Mouse (Mus musculus) MEL (cell line): ENCODE results near the gene Hoxb7. TPM values are rescaled to one million over a fixed set of nuclear protein-coding genes. Genes with fewer than 3 reads are reported as not detected.
A peak's percentile ranks its signal among the peaks of the same experiment; 100 is the strongest.

Experiments
- DNase-seq: peaks from one replicate; pipeline ENCODE4 v3.0.0; 2011; ENCODE audit warnings: low read depth, low spot score
- H3K27ac ChIP-seq: 2 replicates; pipeline ENCODE4 v1.5.1; 2012; ENCODE audit warnings: low read depth, mild to moderate bottlenecking, control low read depth, low read length, moderate library complexity; ENCODE audit not compliant: control insufficient read depth
- H3K27me3 ChIP-seq, 2 experiments: fragments of 150-350 bp in 1 of 2; sonication (generic) in 1 of 2; 2 replicates each; pipeline ENCODE4 v1.6.1; 2012; ENCODE audit warnings: low read length in 2 of 2, mild to moderate bottlenecking in 2 of 2, improper control_type of control experiment in 1 of 2, moderate library complexity in 1 of 2; ENCODE audit not compliant: insufficient read depth in 2 of 2, control insufficient read depth in 1 of 2
- H3K36me3 ChIP-seq, 2 experiments: 2 replicates each; pipeline ENCODE4 v1.6.1; 2012 to 2014; ENCODE audit warnings: low read length in 2 of 2, improper control_type of control experiment in 1 of 2, inconsistent platforms in 1 of 2, mild to moderate bottlenecking in 1 of 2; ENCODE audit not compliant: insufficient read depth in 2 of 2, control insufficient read depth in 1 of 2
- H3K4me1 ChIP-seq, 2 experiments: fragments of 150-350 bp in 1 of 2; sonication (generic) in 1 of 2; 2 replicates each; pipeline ENCODE4 v1.6.1; 2012; ENCODE audit warnings: low read length in 2 of 2, improper control_type of control experiment in 1 of 2, mild to moderate bottlenecking in 1 of 2; ENCODE audit not compliant: insufficient read depth in 2 of 2, control insufficient read depth in 1 of 2
- H3K4me3 ChIP-seq, 2 experiments: fragments of 150-350 bp in 1 of 2; sonication (generic) in 1 of 2; 2 replicates each; pipeline ENCODE4 v1.5.1; 2012; ENCODE audit warnings: low read depth in 2 of 2, low read length in 2 of 2, mild to moderate bottlenecking in 2 of 2, moderate library complexity in 2 of 2, control low read depth in 1 of 2, improper control_type of control experiment in 1 of 2; ENCODE audit not compliant: control insufficient read depth in 1 of 2, insufficient read depth in 1 of 2
- H3K79me2 ChIP-seq: 2 replicates; pipeline ENCODE4 v1.6.1; 2012; ENCODE audit warnings: mild to moderate bottlenecking, low read length, moderate library complexity; ENCODE audit not compliant: control insufficient read depth, poor library complexity, insufficient read depth
- H3K9ac ChIP-seq: 2 replicates; pipeline ENCODE4 v1.6.1; 2012; ENCODE audit warnings: low read depth, mild to moderate bottlenecking, control low read depth, low read length, moderate library complexity; ENCODE audit not compliant: control insufficient read depth, poor library complexity, severe bottlenecking
- H3K9me3 ChIP-seq: fragments of 150-350 bp; sonication (generic); replicated peaks from 2 replicates; pipeline ENCODE4 v1.6.1; 2012; ENCODE audit warnings: mild to moderate bottlenecking, low read length, improper control_type of control experiment, moderate library complexity; ENCODE audit not compliant: insufficient read depth
- BHLHE40 ChIP-seq: IDR thresholded peaks from 2 replicates; pipeline ENCODE4 v1.6.1; 2012; ENCODE audit warnings: low read depth, mild to moderate bottlenecking, inconsistent platforms, low read length, improper control_type of control experiment, borderline replicate concordance
- CHD1 ChIP-seq: IDR thresholded peaks from 2 replicates; pipeline ENCODE4 v1.6.1; 2012; ENCODE audit warnings: low read depth, mild to moderate bottlenecking, inconsistent platforms, low read length, improper control_type of control experiment
- ETS1 ChIP-seq: IDR thresholded peaks from 2 replicates; pipeline ENCODE4 v1.6.1; 2012; ENCODE audit warnings: low read depth, mild to moderate bottlenecking, inconsistent platforms, low read length, improper control_type of control experiment, moderate library complexity
- GATA1 ChIP-seq: IDR thresholded peaks from 2 replicates; pipeline ENCODE4 v1.6.1; 2011; ENCODE audit warnings: low read depth, low read length, improper control_type of control experiment
- MAFK ChIP-seq: IDR thresholded peaks from 2 replicates; pipeline ENCODE4 v1.6.1; 2011; ENCODE audit warnings: low read depth, mild to moderate bottlenecking, low read length, improper control_type of control experiment, borderline replicate concordance
- MXI1 ChIP-seq: IDR thresholded peaks from 2 replicates; pipeline ENCODE4 v1.6.1; 2011; ENCODE audit warnings: mild to moderate bottlenecking, low read depth, low read length, improper control_type of control experiment
- POLR2A ChIP-seq, 2 experiments: IDR thresholded peaks; 2 replicates each; pipeline ENCODE4 v1.6.1; 2011 to 2012; ENCODE audit warnings: low read length in 2 of 2, mild to moderate bottlenecking in 2 of 2, control low read depth in 1 of 2, improper control_type of control experiment in 1 of 2, low read depth in 1 of 2, moderate library complexity in 1 of 2; ENCODE audit not compliant: control insufficient read depth in 1 of 2, insufficient read depth in 1 of 2, poor library complexity in 1 of 2
- POLR2AphosphoS2 ChIP-seq: IDR thresholded peaks from 2 replicates; pipeline ENCODE4 v1.6.1; 2011; ENCODE audit warnings: low read length, improper control_type of control experiment
- RCOR1 ChIP-seq: IDR thresholded peaks from 2 replicates; pipeline ENCODE4 v1.6.1; 2012; ENCODE audit warnings: low read depth, mild to moderate bottlenecking, inconsistent platforms, low read length, improper control_type of control experiment
- SIN3A ChIP-seq: IDR thresholded peaks from 2 replicates; pipeline ENCODE4 v1.6.1; 2012; ENCODE audit warnings: low read length, improper control_type of control experiment, inconsistent platforms
- ZKSCAN1 ChIP-seq: IDR thresholded peaks from 2 replicates; pipeline ENCODE4 v1.6.1; 2012; ENCODE audit warnings: low read depth, mild to moderate bottlenecking, inconsistent platforms, low read length, improper control_type of control experiment, moderate library complexity
- ZMIZ1 ChIP-seq: IDR thresholded peaks from 2 replicates; pipeline ENCODE4 v1.6.1; 2012; ENCODE audit warnings: low read depth, mild to moderate bottlenecking, inconsistent platforms, low read length, improper control_type of control experiment, moderate library complexity
- ZNF384 ChIP-seq: IDR thresholded peaks from 2 replicates; pipeline ENCODE4 v1.6.1; 2012; ENCODE audit warnings: low read depth, mild to moderate bottlenecking, inconsistent platforms, low read length, improper control_type of control experiment
- polyA plus RNA-seq, 2 experiments: library from polyadenylated mRNA; stranded (reverse) in 1 of 2; unstranded in 1 of 2; fragments of >175 nt in 1 of 2; fragments of >200 nt in 1 of 2; gene quantifications; 2 replicates each; pipeline versions ENCODE4 v1.2.1 to v1.2.4; 2012; ENCODE audit warnings: low replicate concordance in 2 of 2, low read depth in 1 of 2; ENCODE audit not compliant: insufficient read length in 2 of 2, insufficient read depth in 1 of 2, missing spikeins in 1 of 2
- total RNA-seq: library from RNA; depleted of rRNA; stranded (reverse); fragments of 300-350 nt; gene quantifications from 2 replicates; pipeline ENCODE4 v1.2.3, GENCODE M21; 2012

Hoxb7 gene
- total and polyA plus RNA-seq, 3 experiments: not detected

GRCm38 (mm10) chr11:96279421-96280233, 6.8 kb upstream of the Hoxb7 start:
- TF ChIP-seq POLR2AphosphoS2 (no peak), ETS1 (no peak), ZMIZ1 (no peak), POLR2A (IDR thresholded peaks at IDR 0.05; ENCODE audit: control insufficient read depth in 1 of 2, insufficient read depth in 1 of 2, low read depth in 1 of 2, low read length in 2 of 2, poor library complexity in 1 of 2) (no peak), GATA1 (no peak), MXI1 (no peak), ZKSCAN1 (no peak), MAFK (no peak), SIN3A (no peak), RCOR1 (no peak), CHD1 (no peak), BHLHE40 (no peak)
- Histone ChIP-seq H3K79me2 (no peaks in the 10 kb centered on the region), H3K9ac (no peak overlapping the region), H3K9me3 (no peaks in the 10 kb centered on the region), H3K4me3 (no peak overlapping the region), H3K4me1 (no peaks in the 10 kb centered on the region), H3K27me3 (peaks cover 2 to 8% of the 10 kb centered on the region in 2 experiments), H3K36me3 (no peaks in the 10 kb centered on the region), H3K27ac (no peak overlapping the region)
- DNase-seq: no peak

DNA sequence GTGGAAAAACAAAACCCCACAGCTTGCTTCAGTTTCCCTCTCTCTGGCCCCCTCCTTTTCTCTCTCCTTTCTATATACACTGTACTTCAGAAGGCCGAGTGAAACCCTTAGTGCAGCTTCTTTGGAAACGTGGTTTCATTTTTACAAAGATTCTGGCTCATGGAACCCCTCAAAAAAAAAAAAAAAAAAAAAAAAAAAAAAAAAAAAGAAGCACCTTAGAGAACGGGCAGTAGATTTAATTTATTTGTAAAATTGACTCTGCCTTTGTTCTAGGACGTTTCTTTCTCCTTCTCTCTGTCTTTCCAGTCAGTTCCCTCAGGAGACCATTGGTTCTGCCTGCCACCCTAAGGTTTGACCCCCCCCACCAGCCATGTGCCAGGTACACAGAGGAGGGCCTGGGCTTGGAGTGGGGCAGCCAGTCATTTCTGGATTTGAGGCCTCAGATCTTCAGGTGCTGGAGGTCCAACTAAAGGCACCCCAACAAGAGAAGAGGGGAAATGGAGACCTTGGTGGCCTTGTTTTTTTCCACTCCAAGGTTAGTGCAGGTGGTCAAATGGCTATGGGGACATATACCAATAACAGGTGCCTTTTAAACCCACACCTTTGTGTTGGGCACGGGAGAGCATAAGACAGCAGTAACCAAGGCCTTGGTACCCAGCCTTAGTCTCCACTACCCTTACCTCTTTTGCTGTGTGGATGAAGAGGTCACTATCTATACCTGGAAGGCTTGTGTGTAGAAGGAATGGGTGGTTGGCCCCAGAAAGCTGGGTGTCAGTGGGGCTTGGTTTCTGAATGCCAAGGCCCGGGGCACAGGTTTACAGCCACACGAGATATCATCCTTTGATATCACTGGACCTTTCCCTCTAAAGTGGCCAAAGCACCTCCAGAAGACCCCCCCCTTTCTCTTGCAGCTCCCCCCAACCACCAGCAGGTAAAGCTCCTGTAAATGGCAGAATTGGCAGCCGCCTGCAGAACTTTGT, 5.7 kb upstream of the Hoxb7 start:
- Histone ChIP-seq H3K27me3 (peaks cover 2 to 8% of the 10 kb centered on the region in 2 experiments), H3K4me3 (no peak overlapping the region), H3K9ac (no peak overlapping the region), H3K4me1 (no peaks in the 10 kb centered on the region), H3K9me3 (no peaks in the 10 kb centered on the region), H3K27ac (no peak overlapping the region), H3K36me3 (no peaks in the 10 kb centered on the region), H3K79me2 (no peaks in the 10 kb centered on the region)
- DNase-seq: no peak
- peak; percentile 26; the same call in 1 of the 2 replicates for TF ChIP-seq ZNF384
- no peak for TF ChIP-seq CHD1
- TF ChIP-seq, all 39 proteins: peak for 1
